Mouse (Mus musculus): Measurements from ENCODE around the gene Gm8882.
"Not testable (repeated sequence)": the region's sequence is repeated elsewhere in the genome, so short reads cannot be mapped to it uniquely, and the experiment has no call there.

Gene Gm8882

DNA sequence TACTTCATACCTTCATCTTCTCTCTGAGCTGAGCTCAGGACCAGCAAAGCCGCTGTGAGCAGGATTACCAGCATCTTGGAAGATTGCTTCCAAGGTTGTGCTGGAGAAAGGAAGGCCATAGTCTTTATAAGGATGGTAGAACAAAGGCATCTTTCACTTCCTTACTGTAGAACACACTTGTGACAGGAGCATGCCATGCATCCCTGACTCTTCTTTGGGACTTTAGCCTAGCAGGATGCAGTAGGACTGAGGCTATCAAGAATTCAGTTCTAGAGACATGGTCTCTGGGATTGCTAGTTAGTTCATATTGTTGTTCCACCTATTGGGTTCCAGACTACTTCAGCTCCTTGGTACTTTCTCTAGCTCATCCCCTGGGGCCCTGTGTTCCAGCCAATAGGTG is at the start of gene Gm8882:
Gm8882 (minus strand) TSS at position 101 of the 400 bp plus-strand sequence.
- not testable (repeated sequence) for DNase-seq

DNA sequence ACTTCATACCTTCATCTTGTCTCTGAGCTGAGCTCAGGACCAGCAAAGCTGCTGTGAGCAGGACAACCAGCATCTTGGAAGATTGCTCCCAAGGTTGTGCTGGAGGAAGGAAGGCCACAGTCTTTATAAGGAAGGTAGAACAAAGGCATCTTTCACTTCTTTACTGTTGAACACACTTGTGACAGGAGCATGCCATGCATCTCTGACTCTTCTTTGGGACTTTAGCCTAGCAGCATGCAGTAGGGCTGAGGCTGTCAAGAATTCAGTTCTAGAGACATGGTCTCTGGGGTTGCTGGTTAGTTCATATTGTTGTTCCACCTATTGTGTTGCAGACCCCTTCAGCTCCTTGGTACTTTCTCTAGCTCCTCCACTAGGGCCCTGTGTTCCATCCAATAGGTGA is 49.3 kb downstream of the Gm8882 start, which contains the start of gene Prpmp5:
Prpmp5 (minus strand) TSS at position 101 of the 400 bp plus-strand sequence.
- DNase-seq: not testable (repeated sequence)
